Mouse (Mus musculus): ENCODE measurements around the gene Hexim2. TPM values are rescaled to one million over a fixed set of nuclear protein-coding genes. Genes with fewer than 3 reads are reported as not detected.
A peak's percentile ranks its signal among the peaks of the same experiment; 100 is the strongest.

Hexim2 gene
- polyA plus RNA-seq, 1 experiment: 4.5 TPM

- H3K4me3 ChIP-seq (ENCODE audit: low read depth, low read length): no peak overlapping the region
- no peak overlapping the region for H3K9ac ChIP-seq (ENCODE audit: low read depth, poor library complexity, severe bottlenecking)
- no peaks in the 10 kb centered on the region; the same call in 1 of the 2 replicates for H3K36me3 ChIP-seq (ENCODE audit: control insufficient read depth, insufficient read depth, low read length, poor library complexity, severe bottlenecking)
- H3K27ac ChIP-seq (ENCODE audit: insufficient read depth, low read length): peak overlapping the region; percentile 73
- no peaks in the 10 kb centered on the region for H3K9me3 ChIP-seq (replicated peaks; ENCODE audit: control insufficient read depth, insufficient read depth, low read length, poor library complexity, severe bottlenecking)
- peaks cover 16% of the 10 kb centered on the region for H3K4me1 ChIP-seq (ENCODE audit: control insufficient read depth, insufficient read depth, low read length)
- no peaks in the 10 kb centered on the region for H3K27me3 ChIP-seq (ENCODE audit: control insufficient read depth, insufficient read depth, low read length, poor library complexity, severe bottlenecking)
- no peak for TF ChIP-seq CTCF (IDR thresholded peaks at IDR 0.05; ENCODE audit: low read depth, low read length)
- TF ChIP-seq POLR2A (IDR thresholded peaks at IDR 0.05; ENCODE audit: insufficient read depth, low read length): no peak
- TF ChIP-seq EP300 (IDR thresholded peaks at IDR 0.05; ENCODE audit: insufficient read depth, low read depth, low read length): no peak
These were observed 9.7 kb downstream of the Hexim2 start for GRCm38 (mm10) chr11:103141944-103142255.

- H3K36me3 ChIP-seq (ENCODE audit: control insufficient read depth, insufficient read depth, low read length, poor library complexity, severe bottlenecking): no peaks in the 10 kb centered on the region; the same call in 1 of the 2 replicates
- no peak overlapping the region for H3K9ac ChIP-seq (ENCODE audit: low read depth, poor library complexity, severe bottlenecking)
- peak overlapping the region; percentile 30; the same call in 1 of the 2 replicates for H3K27ac ChIP-seq (ENCODE audit: insufficient read depth, low read length)
- H3K27me3 ChIP-seq (ENCODE audit: control insufficient read depth, insufficient read depth, low read length, poor library complexity, severe bottlenecking): no peaks in the 10 kb centered on the region
- TF ChIP-seq POLR2A (IDR thresholded peaks at IDR 0.05; ENCODE audit: insufficient read depth, low read length) (no peak), CTCF (IDR thresholded peaks at IDR 0.05; ENCODE audit: low read depth, low read length) (no peak), EP300 (IDR thresholded peaks at IDR 0.05; ENCODE audit: insufficient read depth, low read depth, low read length) (no peak)
- H3K9me3 ChIP-seq (replicated peaks; ENCODE audit: control insufficient read depth, insufficient read depth, low read length, poor library complexity, severe bottlenecking): no peaks in the 10 kb centered on the region
- peaks cover 16% of the 10 kb centered on the region for H3K4me1 ChIP-seq (ENCODE audit: control insufficient read depth, insufficient read depth, low read length)
- H3K4me3 ChIP-seq (ENCODE audit: low read depth, low read length): no peak overlapping the region
These were observed 10.4 kb downstream of the Hexim2 start for GRCm38 (mm10) chr11:103142441-103143182.

DNA sequence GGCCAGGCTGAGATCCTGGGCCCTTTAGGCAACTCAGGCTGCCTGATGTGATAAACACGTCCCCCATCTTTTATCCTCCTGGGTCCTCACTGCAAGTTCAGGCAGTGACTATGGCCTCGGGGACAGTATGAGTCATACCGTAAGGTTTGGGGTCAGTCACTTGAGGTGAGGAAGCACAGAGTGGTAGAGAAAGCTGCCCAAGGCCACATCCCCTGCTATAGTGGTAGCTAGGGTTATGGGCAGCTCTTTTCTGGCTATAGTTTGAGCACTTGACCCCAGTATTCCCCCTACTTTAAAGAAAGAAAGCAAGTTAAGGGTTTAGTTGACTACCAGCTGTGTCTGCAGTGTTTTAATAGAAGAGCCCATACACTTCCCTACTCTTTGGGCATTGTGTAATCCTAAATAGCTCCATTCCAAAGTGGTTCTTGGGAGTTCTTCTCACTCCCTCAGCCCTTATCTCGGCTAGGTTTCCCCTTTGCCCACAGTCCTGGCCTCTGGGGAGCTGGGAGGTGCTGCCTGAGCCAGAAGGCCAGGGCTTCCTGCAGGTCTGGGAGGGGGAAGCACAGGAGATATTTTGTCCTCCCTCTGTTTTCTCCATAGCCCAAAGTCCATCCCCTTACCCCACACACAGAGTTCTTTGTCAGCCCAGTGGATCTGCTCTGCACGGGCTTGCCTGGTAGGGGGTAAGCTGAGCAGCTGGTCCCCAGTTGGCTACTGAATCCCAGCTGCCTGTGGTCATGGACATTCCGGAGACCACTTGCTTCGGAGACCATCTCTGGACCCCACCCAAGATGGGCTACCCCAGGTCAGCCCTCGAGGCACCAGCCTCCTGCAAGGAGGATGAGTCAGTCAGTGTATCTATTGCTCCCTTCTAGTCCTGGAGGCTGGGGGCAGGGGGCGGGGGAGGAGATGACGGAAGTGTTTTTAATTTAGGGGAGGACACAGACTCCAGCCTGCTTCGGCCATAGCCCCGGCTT, 12.4 kb downstream of the Hexim2 start:
- Histone ChIP-seq H3K4me1 (ENCODE audit: control insufficient read depth, insufficient read depth, low read length) (peaks cover 16% of the 10 kb centered on the region), H3K4me3 (ENCODE audit: low read depth, low read length) (no peak overlapping the region), H3K9me3 (replicated peaks; ENCODE audit: control insufficient read depth, insufficient read depth, low read length, poor library complexity, severe bottlenecking) (no peaks in the 10 kb centered on the region), H3K27ac (ENCODE audit: insufficient read depth, low read length) (no peak overlapping the region), H3K9ac (ENCODE audit: low read depth, poor library complexity, severe bottlenecking) (no peak overlapping the region), H3K27me3 (ENCODE audit: control insufficient read depth, insufficient read depth, low read length, poor library complexity, severe bottlenecking) (no peaks in the 10 kb centered on the region), H3K36me3 (ENCODE audit: control insufficient read depth, insufficient read depth, low read length, poor library complexity, severe bottlenecking) (no peaks in the 10 kb centered on the region; the same call in 1 of the 2 replicates)
- no peak for TF ChIP-seq CTCF (IDR thresholded peaks at IDR 0.05; ENCODE audit: low read depth, low read length)
- TF ChIP-seq EP300 (IDR thresholded peaks at IDR 0.05; ENCODE audit: insufficient read depth, low read depth, low read length): no peak
- TF ChIP-seq POLR2A (IDR thresholded peaks at IDR 0.05; ENCODE audit: insufficient read depth, low read length): no peak

DNA sequence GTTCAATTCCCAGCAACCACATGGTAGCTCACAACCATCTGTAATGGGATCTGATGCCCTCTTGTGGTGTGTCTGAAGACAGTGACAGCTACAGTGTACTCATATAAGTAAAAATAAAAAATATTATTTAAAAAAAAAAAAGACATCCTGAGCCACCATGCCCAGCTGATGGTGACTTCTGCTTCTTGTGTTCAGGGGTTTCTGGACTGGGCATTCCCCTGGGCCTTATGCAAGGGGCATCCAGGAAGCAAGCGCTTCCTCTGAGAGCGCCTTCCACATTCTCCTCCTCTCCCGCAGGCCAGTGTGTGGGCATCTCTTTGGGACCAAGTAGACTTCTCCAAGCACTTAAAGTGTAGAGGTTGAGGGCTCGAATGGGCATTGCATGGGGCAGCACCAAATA, 14.2 kb downstream of the Hexim2 start:
- TF ChIP-seq EP300 (IDR thresholded peaks at IDR 0.05; ENCODE audit: insufficient read depth, low read depth, low read length) (no peak), CTCF (IDR thresholded peaks at IDR 0.05; ENCODE audit: low read depth, low read length) (no peak), POLR2A (IDR thresholded peaks at IDR 0.05; ENCODE audit: insufficient read depth, low read length) (no peak)
- Histone ChIP-seq H3K4me1 (ENCODE audit: control insufficient read depth, insufficient read depth, low read length) (peaks cover 10% of the 10 kb centered on the region), H3K9me3 (replicated peaks; ENCODE audit: control insufficient read depth, insufficient read depth, low read length, poor library complexity, severe bottlenecking) (no peaks in the 10 kb centered on the region), H3K36me3 (ENCODE audit: control insufficient read depth, insufficient read depth, low read length, poor library complexity, severe bottlenecking) (no peaks in the 10 kb centered on the region), H3K27ac (ENCODE audit: insufficient read depth, low read length) (no peak overlapping the region), H3K4me3 (ENCODE audit: low read depth, low read length) (no peak overlapping the region), H3K27me3 (ENCODE audit: control insufficient read depth, insufficient read depth, low read length, poor library complexity, severe bottlenecking) (no peaks in the 10 kb centered on the region), H3K9ac (ENCODE audit: low read depth, poor library complexity, severe bottlenecking) (no peak overlapping the region)

DNA sequence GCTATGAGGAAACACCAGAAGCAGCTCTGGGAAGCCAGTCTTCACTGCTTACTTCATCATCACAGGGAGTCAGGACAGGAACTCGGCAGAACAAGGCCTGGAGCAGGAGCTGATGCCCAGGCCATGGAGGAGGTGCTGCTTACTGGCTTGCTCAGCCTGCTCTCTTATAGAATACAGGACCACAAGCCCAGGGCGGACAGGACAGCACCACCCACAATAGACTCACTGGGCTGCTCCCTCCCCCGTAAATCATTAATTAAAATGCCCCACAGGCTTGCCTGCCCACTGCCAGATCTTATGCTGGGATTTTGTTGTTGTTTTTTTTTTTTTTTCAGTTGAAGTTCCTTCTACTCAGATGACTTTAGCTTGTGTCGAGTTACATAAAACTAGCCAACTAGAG, 15.5 kb downstream of the Hexim2 start:
- no peak overlapping the region for H3K4me3 ChIP-seq (ENCODE audit: low read depth, low read length)
- no peaks in the 10 kb centered on the region for H3K36me3 ChIP-seq (ENCODE audit: control insufficient read depth, insufficient read depth, low read length, poor library complexity, severe bottlenecking)
- no peak overlapping the region for H3K9ac ChIP-seq (ENCODE audit: low read depth, poor library complexity, severe bottlenecking)
- peaks cover 6% of the 10 kb centered on the region for H3K4me1 ChIP-seq (ENCODE audit: control insufficient read depth, insufficient read depth, low read length)
- TF ChIP-seq POLR2A (IDR thresholded peaks at IDR 0.05; ENCODE audit: insufficient read depth, low read length) (no peak), EP300 (IDR thresholded peaks at IDR 0.05; ENCODE audit: insufficient read depth, low read depth, low read length) (no peak), CTCF (IDR thresholded peaks at IDR 0.05; ENCODE audit: low read depth, low read length) (no peak)
- no peak overlapping the region for H3K27ac ChIP-seq (ENCODE audit: insufficient read depth, low read length)
- H3K27me3 ChIP-seq (ENCODE audit: control insufficient read depth, insufficient read depth, low read length, poor library complexity, severe bottlenecking): no peaks in the 10 kb centered on the region
- no peaks in the 10 kb centered on the region for H3K9me3 ChIP-seq (replicated peaks; ENCODE audit: control insufficient read depth, insufficient read depth, low read length, poor library complexity, severe bottlenecking)

Measured in ES-Bruce4 (cell line).